Mouse (Mus musculus): Measurements from ENCODE around the gene Ccdc113. TPM values are rescaled to one million over a fixed set of nuclear protein-coding genes. Genes with fewer than 3 reads are reported as not detected.
"Not testable (repeated sequence)": the region's sequence is repeated elsewhere in the genome, so short reads cannot be mapped to it uniquely, and the experiment has no call there.

Gene Ccdc113
- total and polyA plus RNA-seq, 3 experiments: not detected

DNA sequence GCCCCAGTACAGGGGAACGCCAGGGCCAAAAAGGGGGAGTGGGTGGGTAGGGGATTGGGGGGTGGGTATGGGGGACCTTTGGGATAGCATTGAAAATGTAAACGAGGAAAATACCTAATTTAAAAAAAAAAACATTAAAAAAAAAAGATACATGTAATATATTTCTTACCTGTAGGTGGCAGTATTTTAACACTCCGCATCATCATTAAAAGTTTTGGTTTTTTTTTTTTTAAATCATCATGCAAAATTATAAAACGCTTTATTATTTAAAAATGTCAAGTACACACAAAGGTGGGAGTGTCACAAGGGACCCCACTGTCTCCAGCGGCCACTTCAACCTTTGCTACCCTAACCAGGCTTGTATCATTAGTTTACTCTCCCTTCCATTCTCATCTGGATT is 72.6 kb downstream of the Ccdc113 start:
- not testable (repeated sequence) for H3K79me2 ChIP-seq (ENCODE audit: control insufficient read depth, insufficient read depth, low read length, poor library complexity)

DNA sequence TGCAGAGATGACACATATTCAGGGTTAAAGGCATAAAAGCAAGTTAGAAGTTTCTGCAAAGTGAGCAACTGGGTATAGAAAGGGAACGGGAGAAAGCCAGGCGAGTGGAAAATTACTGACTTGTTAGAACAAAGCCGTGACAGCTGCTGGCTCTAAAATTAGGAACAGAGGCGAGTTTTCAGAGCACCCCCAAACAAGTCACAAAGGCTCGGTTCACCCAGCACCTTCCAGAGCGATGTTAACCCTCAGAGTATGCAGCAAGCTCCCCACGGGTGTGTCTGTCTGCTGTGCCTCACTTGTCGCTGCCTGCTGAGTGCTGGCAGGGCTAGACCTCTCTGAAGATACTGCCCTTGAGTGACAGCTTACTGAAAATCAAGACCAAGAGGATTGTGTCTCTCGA is 73.3 kb downstream of the Ccdc113 start:
- Histone ChIP-seq H3K9ac (ENCODE audit: control insufficient read depth, low read depth, low read length, poor library complexity, severe bottlenecking) (peak overlapping the region; percentile 37), H3K9me3 (replicated peaks; ENCODE audit: insufficient read depth, low read length) (no peaks in the 10 kb centered on the region), H3K79me2 (ENCODE audit: control insufficient read depth, insufficient read depth, low read length, poor library complexity) (no peaks in the 10 kb centered on the region), H3K27me3 (ENCODE audit: control insufficient read depth in 1 of 2, insufficient read depth in 2 of 2, low read length in 2 of 2) (no peaks in the 10 kb centered on the region; a peak in 1 of 4 replicates), H3K4me1 (ENCODE audit: control insufficient read depth in 1 of 2, insufficient read depth in 2 of 2, low read length in 2 of 2) (peaks cover 0 to 10% of the 10 kb centered on the region in 2 experiments; a peak in 2 of 4 replicates), H3K4me3 (ENCODE audit: control insufficient read depth in 1 of 2, insufficient read depth in 1 of 2, low read depth in 2 of 2, low read length in 2 of 2) (peak overlapping the region; percentile 15 to 42), H3K36me3 (ENCODE audit: control insufficient read depth in 1 of 2, insufficient read depth in 2 of 2, low read length in 2 of 2) (no peaks in the 10 kb centered on the region), H3K27ac (ENCODE audit: control insufficient read depth, low read depth, low read length) (no peak overlapping the region)
- TF ChIP-seq USF2 (IDR thresholded peaks at IDR 0.05; ENCODE audit: borderline replicate concordance in 1 of 2, insufficient read depth in 1 of 2, low read depth in 1 of 2, low read length in 2 of 2) (no peak), SIN3A (IDR thresholded peaks at IDR 0.05; ENCODE audit: low read length) (no peak), SMC3 (IDR thresholded peaks at IDR 0.05; ENCODE audit: low read depth, low read length) (no peak), ZMIZ1 (IDR thresholded peaks at IDR 0.05; ENCODE audit: low read depth, low read length) (no peak), MEF2A (IDR thresholded peaks at IDR 0.05; ENCODE audit: extremely low read depth, insufficient replicate concordance, low read depth, low read length, poor library complexity, severe bottlenecking) (no peak)
- DNase-seq (ENCODE audit: low read depth, low spot score): peak; percentile 30

More for the DNA sequence above, 72.6 kb downstream of the Ccdc113 start:
- H3K27ac ChIP-seq (ENCODE audit: control insufficient read depth, low read depth, low read length); H3K27me3 ChIP-seq (ENCODE audit: control insufficient read depth in 1 of 2, insufficient read depth in 2 of 2, low read length in 2 of 2); H3K36me3 ChIP-seq (ENCODE audit: control insufficient read depth in 1 of 2, insufficient read depth in 2 of 2, low read length in 2 of 2); H3K9ac ChIP-seq (ENCODE audit: control insufficient read depth, low read depth, low read length, poor library complexity, severe bottlenecking); DNase-seq (ENCODE audit: low read depth, low spot score); H3K9me3 ChIP-seq (replicated peaks; ENCODE audit: insufficient read depth, low read length): not testable (repeated sequence)
- peaks cover 0 to 10% of the 10 kb centered on the region in 2 experiments; a peak in 2 of 4 replicates for H3K4me1 ChIP-seq (ENCODE audit: control insufficient read depth in 1 of 2, insufficient read depth in 2 of 2, low read length in 2 of 2)
- H3K4me3 ChIP-seq (ENCODE audit: control insufficient read depth in 1 of 2, insufficient read depth in 1 of 2, low read depth in 2 of 2, low read length in 2 of 2): peak overlapping the region in 1 of 2 experiments; percentile 42; a peak in 2 of 4 replicates
- TF ChIP-seq RAD21 (IDR thresholded peaks at IDR 0.05; ENCODE audit: low read depth, low read length) (peak; percentile 56), ZC3H11A (IDR thresholded peaks at IDR 0.05; ENCODE audit: low read depth, low read length) (peak; percentile 37; the same call in 1 of the 2 replicates), ZNF384 (IDR thresholded peaks at IDR 0.05; ENCODE audit: low read depth, low read length) (peak; percentile 91), CTCF (IDR thresholded peaks at IDR 0.05 in 2 of 3, conservative IDR thresholded peaks at IDR 0.05 in 1 of 3; ENCODE audit: control insufficient read depth in 1 of 3, insufficient read depth in 1 of 3, low read depth in 2 of 3, low read length in 3 of 3, poor library complexity in 1 of 3, severe bottlenecking in 1 of 3) (peak in 2 of 3 experiments; percentile 20 to 41; a peak in 4 of 6 replicates), SMC3 (IDR thresholded peaks at IDR 0.05; ENCODE audit: low read depth, low read length) (peak; percentile 46; the same call in 1 of the 2 replicates)

Other genes with a start within 250 kb of the Ccdc113 start
- gene Cngb1, start 227.5 kb upstream of the Ccdc113 start, total RNA-seq (2012; rRNA removed): not detected in 2 replicates
- under 1 TPM in 1 of 2 experiments, not detected in 1; 0.03 TPM for gene Cngb1, start 227.5 kb upstream of the Ccdc113 start, polyA plus RNA-seq (2012; ENCODE audit: insufficient read depth in 1 of 2, insufficient read length in 2 of 2, low read depth in 1 of 2, low replicate concordance in 2 of 2, missing spikeins in 1 of 2)
- not detected in 2 replicates for gene Tepp, start 223.5 kb upstream of the Ccdc113 start, total RNA-seq (2012; rRNA removed)
- gene Tepp, start 223.5 kb upstream of the Ccdc113 start, polyA plus RNA-seq (2012; ENCODE audit: insufficient read depth in 1 of 2, insufficient read length in 2 of 2, low read depth in 1 of 2, low replicate concordance in 2 of 2, missing spikeins in 1 of 2): not detected
- gene Zfp319, start 202.1 kb upstream of the Ccdc113 start, total RNA-seq (2012; rRNA removed): 1.8 and 2.0 TPM in 2 replicates
- 1 to 10 TPM in 1 of 2 experiments, not detected in 1; 4.8 TPM for gene Zfp319, start 202.1 kb upstream of the Ccdc113 start, polyA plus RNA-seq (2012; ENCODE audit: insufficient read depth in 1 of 2, insufficient read length in 2 of 2, low read depth in 1 of 2, low replicate concordance in 2 of 2, missing spikeins in 1 of 2)
- gene Usb1, start 201.8 kb upstream of the Ccdc113 start, total RNA-seq (2012; rRNA removed): 29.1 and 36.2 TPM in 2 replicates
- gene Usb1, start 201.8 kb upstream of the Ccdc113 start, polyA plus RNA-seq (2012; ENCODE audit: insufficient read depth in 1 of 2, insufficient read length in 2 of 2, low read depth in 1 of 2, low replicate concordance in 2 of 2, missing spikeins in 1 of 2): 10 to 100 TPM in 1 of 2 experiments, not detected in 1; 52.5 TPM
- not detected in 2 replicates for gene Mmp15, start 181.8 kb upstream of the Ccdc113 start, total RNA-seq (2012; rRNA removed)
- under 1 TPM in 1 of 2 experiments, not detected in 1; 0.01 TPM for gene Mmp15, start 181.8 kb upstream of the Ccdc113 start, polyA plus RNA-seq (2012; ENCODE audit: insufficient read depth in 1 of 2, insufficient read length in 2 of 2, low read depth in 1 of 2, low replicate concordance in 2 of 2, missing spikeins in 1 of 2)
- 56.2 and 62.0 TPM in 2 replicates for gene Cfap20, start 99.2 kb upstream of the Ccdc113 start, total RNA-seq (2012; rRNA removed)
- 100 to 1,000 TPM in 1 of 2 experiments, 10 to 100 TPM in 1; 77.7 to 281 TPM for gene Cfap20, start 99.2 kb upstream of the Ccdc113 start, polyA plus RNA-seq (2012; ENCODE audit: insufficient read depth in 1 of 2, insufficient read length in 2 of 2, low read depth in 1 of 2, low replicate concordance in 2 of 2, missing spikeins in 1 of 2)
- gene Csnk2a2, start 44.0 kb upstream of the Ccdc113 start, total RNA-seq (2012; rRNA removed): 42.3 and 44.0 TPM in 2 replicates
- 100 to 1,000 TPM in 1 of 2 experiments, not detected in 1; 121 TPM for gene Csnk2a2, start 44.0 kb upstream of the Ccdc113 start, polyA plus RNA-seq (2012; ENCODE audit: insufficient read depth in 1 of 2, insufficient read length in 2 of 2, low read depth in 1 of 2, low replicate concordance in 2 of 2, missing spikeins in 1 of 2)
- not detected in 2 replicates for gene Prss54, start 42.3 kb downstream of the Ccdc113 start, total RNA-seq (2012; rRNA removed)
- not detected for gene Prss54, start 42.3 kb downstream of the Ccdc113 start, polyA plus RNA-seq (2012; ENCODE audit: insufficient read depth in 1 of 2, insufficient read length in 2 of 2, low read depth in 1 of 2, low replicate concordance in 2 of 2, missing spikeins in 1 of 2)
- 12.1 and 14.0 TPM in 2 replicates for gene Gins3, start 99.4 kb downstream of the Ccdc113 start, total RNA-seq (2012; rRNA removed)
- 10 to 100 TPM in 1 of 2 experiments, not detected in 1; 14.4 TPM for gene Gins3, start 99.4 kb downstream of the Ccdc113 start, polyA plus RNA-seq (2012; ENCODE audit: insufficient read depth in 1 of 2, insufficient read length in 2 of 2, low read depth in 1 of 2, low replicate concordance in 2 of 2, missing spikeins in 1 of 2)
- gene Ndrg4, start 142.9 kb downstream of the Ccdc113 start, total RNA-seq (2012; rRNA removed): 0.15 TPM in 1 of 2 replicates, not detected in the other
- gene Ndrg4, start 142.9 kb downstream of the Ccdc113 start, polyA plus RNA-seq (2012; ENCODE audit: insufficient read depth in 1 of 2, insufficient read length in 2 of 2, low read depth in 1 of 2, low replicate concordance in 2 of 2, missing spikeins in 1 of 2): under 1 TPM in 1 of 2 experiments, not detected in 1; 0.28 TPM
- gene Setd6, start 181.8 kb downstream of the Ccdc113 start, total RNA-seq (2012; rRNA removed): 37.8 and 42.0 TPM in 2 replicates
- 10 to 100 TPM in 1 of 2 experiments, not detected in 1; 78.4 TPM for gene Setd6, start 181.8 kb downstream of the Ccdc113 start, polyA plus RNA-seq (2012; ENCODE audit: insufficient read depth in 1 of 2, insufficient read length in 2 of 2, low read depth in 1 of 2, low replicate concordance in 2 of 2, missing spikeins in 1 of 2)